Mouse (Mus musculus) C2C12 (cell line): Measurements from ENCODE around the gene Galnt15. TPM values are rescaled to one million over a fixed set of nuclear protein-coding genes. Genes with fewer than 3 reads are reported as not detected.

Experiments used
- H3K27me3 ChIP-seq: one replicate; pipeline ENCODE4 v1.6.1; 2011; ENCODE audit not compliant: control insufficient read depth, insufficient read depth, insufficient read length
- H3K36me3 ChIP-seq: one replicate; pipeline ENCODE4 v1.6.1; 2011; ENCODE audit not compliant: control insufficient read depth, insufficient read depth
- H3K4me3 ChIP-seq: one replicate; pipeline ENCODE4 v1.5.1; 2011; ENCODE audit warnings: mild to moderate bottlenecking, control low read depth; ENCODE audit not compliant: poor library complexity, insufficient read depth, severe bottlenecking
- H3K79me2 ChIP-seq: one replicate; pipeline ENCODE4 v1.6.1; 2011; ENCODE audit not compliant: control insufficient read depth, insufficient read depth
- H3K79me3 ChIP-seq: one replicate; pipeline ENCODE4 v1.6.1; 2011; ENCODE audit warnings: low read depth, control low read depth
- H3ac ChIP-seq: one replicate; pipeline ENCODE3; 2011; ENCODE audit warnings: low read depth; ENCODE audit not compliant: control insufficient read depth, insufficient read length
- CEBPB ChIP-seq: IDR thresholded peaks from one replicate; pipeline ENCODE4 v1.6.1; 2011; ENCODE audit warnings: low read depth, mild to moderate bottlenecking, control low read depth, moderate library complexity
- CTCF ChIP-seq: IDR thresholded peaks from one replicate; pipeline ENCODE4 v1.5.1; 2011; ENCODE audit not compliant: control insufficient read depth, insufficient read depth, insufficient read length
- FOSL1 ChIP-seq: IDR thresholded peaks from one replicate; pipeline ENCODE4 v1.8.0; 2011; ENCODE audit warnings: mild to moderate bottlenecking, low read length; ENCODE audit not compliant: poor library complexity, insufficient read depth, severe bottlenecking
- MAX ChIP-seq: IDR thresholded peaks from one replicate; pipeline ENCODE4 v1.6.1; 2011; ENCODE audit warnings: mild to moderate bottlenecking, control low read depth
- MYOD1 ChIP-seq: IDR thresholded peaks from one replicate; pipeline ENCODE4 v1.6.1; 2011; ENCODE audit warnings: low read depth; ENCODE audit not compliant: control insufficient read depth, insufficient read length
- MYOG ChIP-seq: IDR thresholded peaks from one replicate; pipeline ENCODE4 v1.6.1; 2011; ENCODE audit not compliant: control insufficient read depth, insufficient read length; ENCODE audit errors: extremely low read depth
- USF1 ChIP-seq: IDR thresholded peaks from one replicate; pipeline ENCODE4 v1.6.1; 2011; ENCODE audit warnings: low read depth, mild to moderate bottlenecking, control low read depth, moderate library complexity
- polyA plus RNA-seq: library from polyadenylated mRNA; unstranded; fragments of >200 nt; fragmentation: generic; extraction: Trizol; gene quantifications from one replicate; pipeline ENCODE4 v1.2.1, GENCODE M21; 2012; ENCODE audit warnings: missing spikeins

Gene Galnt15
- polyA plus RNA-seq, 1 experiment: 0.23 TPM

DNA sequence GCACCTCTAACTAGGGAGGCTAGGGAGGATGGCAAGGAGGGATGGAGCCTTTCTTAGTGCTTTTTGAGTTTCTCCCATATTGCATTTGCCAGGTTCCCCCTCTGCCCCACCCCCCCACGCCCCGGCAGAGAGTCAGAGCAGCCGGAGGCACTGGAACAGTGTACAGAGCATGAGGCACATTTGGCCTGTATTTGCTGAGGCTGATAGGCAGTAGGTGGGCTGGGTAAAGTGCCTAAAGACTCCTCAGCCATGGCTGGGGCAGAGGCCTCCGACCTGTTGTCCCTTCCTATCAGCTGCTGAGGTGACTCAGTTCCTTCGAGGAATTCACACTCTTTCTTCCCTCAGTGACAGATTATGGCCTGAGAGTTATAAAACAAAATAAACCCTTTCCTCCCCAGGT lies 13.3 kb downstream of the Galnt15 start:
- Histone ChIP-seq H3K79me3 (no peaks in the 10 kb centered on the region), H3ac (no peak overlapping the region)
- TF ChIP-seq FOSL1: no peak
- TF ChIP-seq MYOD1: no peak
- no peak for TF ChIP-seq CEBPB
- no peak for TF ChIP-seq MAX
- TF ChIP-seq USF1: no peak
- no peak for TF ChIP-seq MYOG

DNA sequence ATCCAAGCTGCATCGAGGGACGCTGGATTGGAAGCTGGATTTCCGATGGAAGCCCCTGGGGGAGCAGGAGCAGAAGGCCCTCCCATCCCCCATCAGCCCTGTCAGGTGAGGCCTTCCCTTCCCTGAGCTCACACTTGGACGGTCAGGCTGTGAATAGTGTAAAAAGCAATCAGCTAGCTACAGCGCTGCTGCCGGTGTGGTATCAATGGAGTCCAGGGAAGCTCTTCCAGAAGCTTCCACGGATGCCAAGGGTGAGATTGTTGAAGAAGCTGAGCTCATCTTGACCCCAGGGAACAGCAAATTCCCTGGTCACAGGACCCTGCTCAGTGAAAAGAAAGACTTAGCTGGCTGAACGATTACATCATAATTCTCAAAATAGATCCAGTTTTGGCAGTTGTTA lies 17.6 kb downstream of the Galnt15 start:
- no peak for TF ChIP-seq MYOG
- no peak for TF ChIP-seq MYOD1
- TF ChIP-seq MAX: no peak
- TF ChIP-seq CTCF: no peak
- TF ChIP-seq FOSL1: no peak
- no peak for TF ChIP-seq USF1
- TF ChIP-seq CEBPB: no peak
- Histone ChIP-seq H3K79me3 (no peaks in the 10 kb centered on the region), H3K4me3 (no peak overlapping the region), H3ac (no peak overlapping the region), H3K36me3 (no peaks in the 10 kb centered on the region), H3K79me2 (no peaks in the 10 kb centered on the region), H3K27me3 (no peaks in the 10 kb centered on the region)

More for the DNA sequence above, 13.3 kb downstream of the Galnt15 start:
- Histone ChIP-seq H3K79me2 (no peaks in the 10 kb centered on the region), H3K27me3 (no peaks in the 10 kb centered on the region), H3K4me3 (no peak overlapping the region), H3K36me3 (no peaks in the 10 kb centered on the region)

DNA sequence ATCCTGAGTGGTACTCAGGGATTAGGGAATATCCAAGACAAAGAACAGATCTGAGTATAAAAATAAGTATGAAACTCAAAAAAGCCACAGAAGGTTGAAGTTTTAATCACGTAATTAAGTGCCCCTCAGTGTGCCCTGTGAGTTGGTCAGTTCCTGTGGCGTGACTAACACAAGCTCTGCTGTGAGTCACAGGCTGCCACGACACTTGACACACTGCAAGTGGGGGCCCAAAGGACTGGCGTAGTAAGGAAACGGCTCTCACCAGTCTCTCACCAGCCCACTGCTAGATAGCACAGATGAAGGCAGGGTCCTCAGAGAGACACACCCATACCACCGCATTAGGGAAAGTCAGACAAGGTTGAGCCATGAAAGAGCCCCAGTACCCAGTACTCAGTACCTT lies 21.4 kb downstream of the Galnt15 start:
- Histone ChIP-seq H3K27me3 (no peaks in the 10 kb centered on the region), H3K36me3 (no peaks in the 10 kb centered on the region), H3K79me3 (no peaks in the 10 kb centered on the region), H3K79me2 (no peaks in the 10 kb centered on the region), H3K4me3 (no peak overlapping the region), H3ac (no peak overlapping the region)
- TF ChIP-seq MYOD1 (no peak), MAX (no peak), FOSL1 (peak; percentile 86)

DNA sequence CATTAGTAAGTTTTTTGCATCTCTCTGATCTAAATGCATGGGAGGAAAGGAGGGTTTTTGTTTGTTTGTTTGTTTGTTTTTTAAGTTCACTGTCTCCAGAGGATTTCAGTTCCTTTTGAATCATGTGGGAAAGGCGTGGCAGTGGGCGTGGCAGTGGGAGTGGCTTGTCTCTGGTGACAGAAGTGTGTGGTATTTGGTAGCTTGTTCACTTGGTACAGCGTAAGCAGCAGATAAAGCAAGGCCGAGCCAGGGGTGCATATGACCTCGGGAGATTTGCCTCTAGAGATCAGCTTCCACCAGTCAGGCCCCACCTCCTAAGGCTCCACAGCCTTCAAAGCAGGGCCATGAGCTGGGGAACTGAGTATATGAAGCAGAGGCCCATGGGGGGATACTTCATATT lies 25.1 kb downstream of the Galnt15 start:
- no peak for TF ChIP-seq FOSL1
- no peak for TF ChIP-seq MYOG
- TF ChIP-seq CTCF: no peak
- TF ChIP-seq MAX: no peak
- no peak for TF ChIP-seq USF1
- TF ChIP-seq MYOD1: no peak
- no peaks in the 10 kb centered on the region for H3K36me3 ChIP-seq
- H3ac ChIP-seq: no peak overlapping the region
- H3K79me3 ChIP-seq: no peaks in the 10 kb centered on the region
- no peaks in the 10 kb centered on the region for H3K27me3 ChIP-seq
- no peak overlapping the region for H3K4me3 ChIP-seq
- no peaks in the 10 kb centered on the region for H3K79me2 ChIP-seq

DNA sequence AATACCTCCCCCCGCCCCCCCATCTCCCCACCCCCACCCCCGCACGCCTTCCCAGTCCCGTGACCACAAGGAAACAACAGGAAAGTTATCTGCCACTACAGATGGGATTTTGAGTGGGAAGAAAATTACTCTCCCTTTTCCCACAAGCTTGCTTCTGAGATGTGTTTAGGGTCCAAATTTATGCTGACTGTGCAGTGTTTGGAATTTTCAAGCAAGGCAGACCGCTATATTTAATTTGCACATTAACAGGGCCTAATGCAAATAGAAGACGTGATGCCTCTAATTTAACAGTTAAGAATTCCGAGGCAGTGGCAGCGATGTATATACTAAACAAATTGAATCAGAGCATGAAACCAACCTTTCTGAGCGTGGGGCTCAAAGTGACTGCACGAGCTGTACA lies 26.0 kb downstream of the Galnt15 start:
- Histone ChIP-seq H3K79me3 (no peaks in the 10 kb centered on the region), H3ac (no peak overlapping the region), H3K79me2 (no peaks in the 10 kb centered on the region), H3K36me3 (no peaks in the 10 kb centered on the region), H3K4me3 (no peak overlapping the region), H3K27me3 (no peaks in the 10 kb centered on the region)
- TF ChIP-seq CTCF (no peak), MAX (no peak), MYOG (no peak), MYOD1 (no peak)

DNA sequence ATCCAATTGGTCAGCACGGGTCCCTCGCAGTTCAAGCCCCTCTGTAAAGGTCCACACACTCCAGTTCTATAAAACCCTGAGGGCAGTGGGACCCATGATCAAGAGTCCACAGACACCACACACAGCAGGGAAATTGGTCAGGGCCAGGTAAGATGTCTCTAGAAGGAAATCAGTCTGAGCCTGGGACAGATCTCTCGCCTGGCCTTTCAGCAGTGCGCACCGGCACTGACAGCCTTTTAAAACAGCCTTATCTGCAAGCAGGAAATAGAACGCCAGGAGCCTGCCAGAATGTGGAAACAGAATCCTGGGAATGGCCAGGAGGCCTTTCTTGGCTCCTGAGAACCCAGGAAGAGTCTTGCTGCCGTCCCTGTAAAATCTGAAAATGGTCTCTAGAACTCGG lies 27.0 kb downstream of the Galnt15 start:
- Histone ChIP-seq H3K79me3 (no peaks in the 10 kb centered on the region), H3K27me3 (no peaks in the 10 kb centered on the region), H3K79me2 (no peaks in the 10 kb centered on the region), H3ac (no peak overlapping the region), H3K4me3 (no peak overlapping the region), H3K36me3 (no peaks in the 10 kb centered on the region)
- TF ChIP-seq MYOD1: no peak
- no peak for TF ChIP-seq CTCF

DNA sequence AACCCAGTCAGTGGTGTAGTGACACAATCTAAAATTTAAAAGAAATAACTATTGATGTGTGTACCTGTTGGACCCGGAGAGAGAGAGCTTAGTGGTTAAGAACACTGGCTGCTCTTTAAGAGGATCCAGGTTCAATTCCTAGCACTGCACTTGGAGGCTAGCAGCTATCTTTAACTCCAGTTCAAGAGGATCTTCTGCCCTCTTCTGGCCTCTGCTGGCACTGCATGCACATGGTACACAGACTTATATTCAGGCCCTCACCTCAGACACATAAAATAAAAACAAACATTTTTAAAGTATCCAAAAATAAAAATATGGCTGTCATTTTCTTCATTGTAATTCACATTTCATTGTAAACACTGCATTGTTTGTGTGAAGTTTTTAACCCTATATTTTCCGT lies 27.9 kb downstream of the Galnt15 start:
- no peaks in the 10 kb centered on the region for H3K27me3 ChIP-seq
- H3K79me2 ChIP-seq: no peaks in the 10 kb centered on the region
- no peaks in the 10 kb centered on the region for H3K79me3 ChIP-seq
- no peak overlapping the region for H3K4me3 ChIP-seq
- TF ChIP-seq CEBPB (no peak), MAX (no peak), USF1 (no peak), MYOD1 (no peak), CTCF (no peak), FOSL1 (no peak), MYOG (no peak)
- no peaks in the 10 kb centered on the region for H3K36me3 ChIP-seq
- no peak overlapping the region for H3ac ChIP-seq
